ENCODE assay signal across 24 mouse cellular contexts in genomic region chr8:119580441-119581161, GRCm38 (mm10). TPM values are rescaled to one million over a fixed set of nuclear protein-coding genes. Genes with fewer than 3 reads are reported as not detected.
DNase-seq lines count a peak whose midpoint lies in the region; ATAC-seq and TF ChIP-seq lines count a peak whose summit lies in the region.
"Had no signal": no experiment of that assay in that cellular context is flagged by ENCODE, and none has a peak within 500 bp of the region (broad histone marks: within the 10 kb centered on the region; RNA-seq: fewer than 3 reads in every experiment).

No protein-coding gene starts in this region.

- no peak overlapping the region for H3K4me3 ChIP-seq in heart, embryonic 15.5 days
- peak overlapping the region in 1 of 2 experiments; percentile 26; a peak in 1 of 4 replicates for H3K4me3 ChIP-seq in MEL (ENCODE audit: control insufficient read depth in 1 of 2, insufficient read depth in 1 of 2, low read depth in 2 of 2, low read length in 2 of 2)
- no peak overlapping the region for H3K4me3 ChIP-seq in intestine, embryonic 15.5 days (replicated peaks)
- H3K4me3 ChIP-seq: erythroblast, embryonic 14.5 days; limb, embryonic 15.5 days; neural tube, embryonic 15.5 days had no signal

- no peak overlapping the region for H3K27ac ChIP-seq in heart, embryonic 15.5 days
- no peak overlapping the region; the same call in 1 of the 2 replicates for H3K27ac ChIP-seq in MEL (ENCODE audit: control insufficient read depth, low read depth, low read length)
- H3K27ac ChIP-seq in intestine, embryonic 15.5 days: peak overlapping the region; percentile 70; the same call in 1 of the 2 replicates
- H3K27ac ChIP-seq: hindbrain, embryonic 14.5 days; limb, embryonic 15.5 days; neural tube, embryonic 15.5 days had no signal

- no peak for TF ChIP-seq POLR2A in MEL (IDR thresholded peaks at IDR 0.05; ENCODE audit: control insufficient read depth in 1 of 2, insufficient read depth in 1 of 2, low read depth in 1 of 2, low read length in 2 of 2, poor library complexity in 1 of 2)

- peaks cover 6% of the 10 kb centered on the region; the same call in 1 of the 2 replicates for H3K4me1 ChIP-seq in heart, embryonic 15.5 days (replicated peaks)
- H3K4me1 ChIP-seq in MEL (ENCODE audit: control insufficient read depth in 1 of 2, insufficient read depth in 2 of 2, low read length in 2 of 2): peaks cover 15 to 17% of the 10 kb centered on the region in 2 experiments
- peaks cover 9% of the 10 kb centered on the region; the same call in 1 of the 2 replicates for H3K4me1 ChIP-seq in intestine, embryonic 15.5 days (replicated peaks)

- TF ChIP-seq CTCF in MEL (IDR thresholded peaks at IDR 0.05 in 2 of 3, conservative IDR thresholded peaks at IDR 0.05 in 1 of 3; ENCODE audit: control insufficient read depth in 1 of 3, insufficient read depth in 1 of 3, low read depth in 2 of 3, low read length in 3 of 3, poor library complexity in 1 of 3, severe bottlenecking in 1 of 3): no peak

- peak; percentile 70; the same call in 1 of the 2 replicates for ATAC-seq in heart, embryonic 15.5 days (replicated peaks; ENCODE audit: insufficient number of reproducible peaks, insufficient read depth, low FRiP score, low read depth)
- peak; percentile 60 for ATAC-seq in intestine, embryonic 15.5 days
- ATAC-seq in megakaryocyte progenitor cell, adult 5-6 weeks (replicated peaks; ENCODE audit: poor library complexity): peak; percentile 32; the same call in 1 of the 2 replicates
- ATAC-seq: forebrain, embryonic 14.5 days; lung, postnatal 0 days; Patski had no signal

- no peak overlapping the region for H3K9ac ChIP-seq in heart, embryonic 15.5 days
- H3K9ac ChIP-seq in MEL (ENCODE audit: control insufficient read depth, low read depth, low read length, poor library complexity, severe bottlenecking): peak overlapping the region; percentile 13
- no peak overlapping the region for H3K9ac ChIP-seq in intestine, embryonic 15.5 days
- H3K9ac ChIP-seq: hindbrain, embryonic 14.5 days; limb, embryonic 15.5 days; neural tube, embryonic 15.5 days had no signal

- no peak overlapping the region for H3K4me2 ChIP-seq in heart, embryonic 15.5 days
- H3K4me2 ChIP-seq in intestine, embryonic 15.5 days (replicated peaks): no peak overlapping the region
- H3K4me2 ChIP-seq: hindbrain, embryonic 14.5 days; limb, embryonic 15.5 days; neural tube, embryonic 15.5 days had no signal

- peak; percentile 77 to 87 for TF ChIP-seq EP300 in MEL (IDR thresholded peaks at IDR 0.05; ENCODE audit: low read depth in 1 of 2, low read length in 2 of 2)

- H3K27me3 ChIP-seq in heart, embryonic 15.5 days: peaks cover 22% of the 10 kb centered on the region
- H3K27me3 ChIP-seq in MEL (ENCODE audit: control insufficient read depth in 1 of 2, insufficient read depth in 2 of 2, low read length in 2 of 2): no peaks in the 10 kb centered on the region
- no peaks in the 10 kb centered on the region for H3K27me3 ChIP-seq in intestine, embryonic 15.5 days (replicated peaks)

- no peaks in the 10 kb centered on the region for H3K9me3 ChIP-seq in heart, embryonic 15.5 days (replicated peaks)
- no peaks in the 10 kb centered on the region for H3K9me3 ChIP-seq in MEL (replicated peaks; ENCODE audit: insufficient read depth, low read length)
- H3K9me3 ChIP-seq in intestine, embryonic 15.5 days: no peaks in the 10 kb centered on the region
- H3K9me3 ChIP-seq: limb, embryonic 15.5 days; neural tube, embryonic 15.5 days had no signal

- H3K36me3 ChIP-seq in heart, embryonic 15.5 days: no peaks in the 10 kb centered on the region
- peaks cover 0 to 11% of the 10 kb centered on the region in 2 experiments; a peak in 2 of 4 replicates for H3K36me3 ChIP-seq in MEL (ENCODE audit: control insufficient read depth in 1 of 2, insufficient read depth in 2 of 2, low read length in 2 of 2)
- H3K36me3 ChIP-seq in intestine, embryonic 15.5 days: no peaks in the 10 kb centered on the region
- H3K36me3 ChIP-seq: limb, embryonic 15.5 days; neural tube, embryonic 15.5 days had no signal

- 54% methylated on average over 5 of the region's 5 CpGs for WGBS in heart, embryonic 15.5 days
- 48% methylated on average over 5 of the region's 5 CpGs for WGBS in intestine, embryonic 15.5 days

- DNase-seq in heart, adult 18-20 months: no peak
- DNase-seq in MEL (ENCODE audit: low read depth, low spot score): peak; percentile 45
- DNase-seq in retina, postnatal 1 day: no peak
- no peak for DNase-seq in gastrocnemius, adult 18-20 months (ENCODE audit: low spot score)
- DNase-seq: adrenal gland, adult 8-10 months; cerebellum, adult 8-10 months; gastrocnemius, postnatal 25 days; kidney, adult 11 months; kidney, postnatal 14 days; midbrain, embryonic 14.5 days; right cerebral cortex, postnatal 25 days; thymus, adult 2 months had no signal

- no peaks in the 10 kb centered on the region for H3K79me2 ChIP-seq in MEL (ENCODE audit: control insufficient read depth, insufficient read depth, low read length, poor library complexity)

- TF ChIP-seq RAD21 in MEL (IDR thresholded peaks at IDR 0.05; ENCODE audit: low read depth, low read length): no peak

TF ChIP-seq in MEL, 35 proteins besides CTCF, POLR2A, EP300 and RAD21 (continues in another document):
- TF ChIP-seq POLR2AphosphoS5 (IDR thresholded peaks at IDR 0.05; ENCODE audit: borderline replicate concordance, low read depth, low read length): no peak
- no peak for TF ChIP-seq NELFE (IDR thresholded peaks at IDR 0.05; ENCODE audit: low read depth, low read length)
- TF ChIP-seq USF1 (IDR thresholded peaks at IDR 0.05; ENCODE audit: low read depth, low read length): no peak
- no peak for TF ChIP-seq GABPA (IDR thresholded peaks at IDR 0.05; ENCODE audit: low read depth, low read length)
- TF ChIP-seq ELF1 (IDR thresholded peaks at IDR 0.05; ENCODE audit: low read depth, low read length): no peak
- TF ChIP-seq BHLHE40 (IDR thresholded peaks at IDR 0.05; ENCODE audit: borderline replicate concordance, low read depth, low read length): peak; percentile 33; the same call in 1 of the 2 replicates
- TF ChIP-seq POLR2AphosphoS2 (IDR thresholded peaks at IDR 0.05; ENCODE audit: low read length): no peak
- TF ChIP-seq ETS1 (IDR thresholded peaks at IDR 0.05; ENCODE audit: low read depth, low read length): peak; percentile 79

RNA-seq across cellular contexts. Expression of gene Dnaaf1, which starts 5.6 kb away (rescaled TPM):
- polyA plus RNA-seq in heart, embryonic 15.5 days (2015; fragmentation: Nextera tagmentation; extraction: Ambion mirVana): 0.16 and 0.27 TPM in 2 replicates
- total RNA-seq in heart, adult 18-20 months (2021): under 1 TPM in 1 of 2 experiments, not detected in 1; 0.15 TPM
- total RNA-seq in MEL (2012; rRNA removed): 0.36 and 0.54 TPM in 2 replicates
- under 1 TPM in 1 of 2 experiments, not detected in 1; 0.19 TPM for polyA plus RNA-seq in MEL (2012; ENCODE audit: insufficient read depth in 1 of 2, insufficient read length in 2 of 2, low read depth in 1 of 2, low replicate concordance in 2 of 2, missing spikeins in 1 of 2)
- polyA plus RNA-seq in intestine, embryonic 15.5 days (2015; fragmentation: Nextera tagmentation; extraction: Ambion mirVana): 1.4 and 2.1 TPM in 2 replicates
- total RNA-seq in megakaryocyte progenitor cell, adult 5-6 weeks (2015): 0.07 TPM in 2 replicates
- 0.25 TPM in 1 of 2 replicates, not detected in the other for total RNA-seq in megakaryocyte progenitor cell, adult 5-6 weeks (2017)
- not detected for total RNA-seq in gastrocnemius, adult 18-20 months (2021)
- total RNA-seq: adrenal gland, adult 8-10 months; gastrocnemius, postnatal 25 days had no signal
- polyA plus RNA-seq: embryonic facial prominence, embryonic 11.5 days; erythroblast, embryonic 14.5 days had no signal

RNA-seq across cellular contexts. Expression of gene Hsdl1, which starts 5.6 kb away (rescaled TPM):
- 25.4 and 39.8 TPM in 2 replicates for polyA plus RNA-seq in heart, embryonic 15.5 days (2015; fragmentation: Nextera tagmentation; extraction: Ambion mirVana)
- total RNA-seq in heart, adult 18-20 months (2021): 10 to 100 TPM; 21.3 to 22.9 TPM
- total RNA-seq in MEL (2012; rRNA removed): 32.3 and 37.1 TPM in 2 replicates
- polyA plus RNA-seq in MEL (2012; ENCODE audit: insufficient read depth in 1 of 2, insufficient read length in 2 of 2, low read depth in 1 of 2, low replicate concordance in 2 of 2, missing spikeins in 1 of 2): 10 to 100 TPM; 29.4 to 46.3 TPM
- 28.8 and 32.6 TPM in 2 replicates for polyA plus RNA-seq in intestine, embryonic 15.5 days (2015; fragmentation: Nextera tagmentation; extraction: Ambion mirVana)
- 13.0 and 13.1 TPM in 2 replicates for total RNA-seq in megakaryocyte progenitor cell, adult 5-6 weeks (2015)
- total RNA-seq in megakaryocyte progenitor cell, adult 5-6 weeks (2017): 42.6 and 52.8 TPM in 2 replicates
- total RNA-seq in gastrocnemius, adult 18-20 months (2021): 10 to 100 TPM; 13.4 to 16.3 TPM

RNA-seq across cellular contexts. Expression of gene Mbtps1, which starts 22.1 kb away (rescaled TPM):
- 57.2 and 75.0 TPM in 2 replicates for polyA plus RNA-seq in heart, embryonic 15.5 days (2015; fragmentation: Nextera tagmentation; extraction: Ambion mirVana)
- 10 to 100 TPM; 27.5 to 31.0 TPM for total RNA-seq in heart, adult 18-20 months (2021)
- 32.7 and 33.1 TPM in 2 replicates for total RNA-seq in MEL (2012; rRNA removed)
- polyA plus RNA-seq in MEL (2012; ENCODE audit: insufficient read depth in 1 of 2, insufficient read length in 2 of 2, low read depth in 1 of 2, low replicate concordance in 2 of 2, missing spikeins in 1 of 2): 10 to 100 TPM in 1 of 2 experiments, not detected in 1; 59.9 TPM
- 83.6 and 88.8 TPM in 2 replicates for polyA plus RNA-seq in intestine, embryonic 15.5 days (2015; fragmentation: Nextera tagmentation; extraction: Ambion mirVana)
- 36.4 and 40.2 TPM in 2 replicates for total RNA-seq in megakaryocyte progenitor cell, adult 5-6 weeks (2015)
- total RNA-seq in megakaryocyte progenitor cell, adult 5-6 weeks (2017): 38.7 and 41.3 TPM in 2 replicates
- 10 to 100 TPM; 20.2 to 21.1 TPM for total RNA-seq in gastrocnemius, adult 18-20 months (2021)

RNA-seq across cellular contexts. Expression of gene Taf1c, which starts 24.4 kb away (rescaled TPM):
- polyA plus RNA-seq in heart, embryonic 15.5 days (2015; fragmentation: Nextera tagmentation; extraction: Ambion mirVana): 4.1 and 8.8 TPM in 2 replicates
- 1 to 10 TPM; 3.5 to 4.5 TPM for total RNA-seq in heart, adult 18-20 months (2021)
- total RNA-seq in MEL (2012; rRNA removed): 21.2 and 28.8 TPM in 2 replicates
- polyA plus RNA-seq in MEL (2012; ENCODE audit: insufficient read depth in 1 of 2, insufficient read length in 2 of 2, low read depth in 1 of 2, low replicate concordance in 2 of 2, missing spikeins in 1 of 2): 10 to 100 TPM in 1 of 2 experiments, not detected in 1; 32.0 TPM
- 10.0 and 11.7 TPM in 2 replicates for polyA plus RNA-seq in intestine, embryonic 15.5 days (2015; fragmentation: Nextera tagmentation; extraction: Ambion mirVana)
- 5.5 and 6.2 TPM in 2 replicates for total RNA-seq in megakaryocyte progenitor cell, adult 5-6 weeks (2015)
- 5.8 and 11.5 TPM in 2 replicates for total RNA-seq in megakaryocyte progenitor cell, adult 5-6 weeks (2017)
- 1 to 10 TPM; 4.8 to 5.5 TPM for total RNA-seq in gastrocnemius, adult 18-20 months (2021)

RNA-seq across cellular contexts. Expression of gene Adad2, which starts 31.9 kb away (rescaled TPM):
- not detected in 2 replicates for polyA plus RNA-seq in heart, embryonic 15.5 days (2015; fragmentation: Nextera tagmentation; extraction: Ambion mirVana)
- total RNA-seq in heart, adult 18-20 months (2021): not detected
- not detected in 2 replicates for total RNA-seq in MEL (2012; rRNA removed)
- not detected for polyA plus RNA-seq in MEL (2012; ENCODE audit: insufficient read depth in 1 of 2, insufficient read length in 2 of 2, low read depth in 1 of 2, low replicate concordance in 2 of 2, missing spikeins in 1 of 2)
- polyA plus RNA-seq in intestine, embryonic 15.5 days (2015; fragmentation: Nextera tagmentation; extraction: Ambion mirVana): not detected in 2 replicates
- total RNA-seq in megakaryocyte progenitor cell, adult 5-6 weeks (2015): not detected in 2 replicates
- total RNA-seq in megakaryocyte progenitor cell, adult 5-6 weeks (2017): not detected in 2 replicates
- under 1 TPM in 1 of 2 experiments, not detected in 1; 0.14 TPM for total RNA-seq in gastrocnemius, adult 18-20 months (2021)
- total RNA-seq: adrenal gland, adult 8-10 months had no signal
- polyA plus RNA-seq: erythroblast, embryonic 14.5 days; hindbrain, embryonic 14.5 days; lung, postnatal 0 days; Patski; urinary bladder, adult 2 months had no signal
